Mouse (Mus musculus) kidney, adult 11 months (tissue): ENCODE data around the gene Chst3.
"Not testable (repeated sequence)": the region's sequence is repeated elsewhere in the genome, so short reads cannot be mapped to it uniquely, and the experiment has no call there.

Experiments
- DNase-seq: peaks from one replicate; pipeline ENCODE4 v3.0.0; 2022

Gene Chst3

GRCm38 (mm10) chr10:60218591-60219499 lies at the start of gene Chst3:
Gene Chst3, minus strand, starts transcription at chr10:60219260.
- peak; percentile 67 for DNase-seq

- DNase-seq: no peak
Observed at GRCm38 (mm10) chr10:60268738-60269137, 49.7 kb upstream of the Chst3 start.

- DNase-seq: peak; percentile 42
Observed at GRCm38 (mm10) chr10:60266842-60267401, 47.9 kb upstream of the Chst3 start.

GRCm38 (mm10) chr10:60265252-60265651 lies 46.2 kb upstream of the Chst3 start:
- DNase-seq: no peak

- no peak for DNase-seq
Observed at GRCm38 (mm10) chr10:60263351-60263750, 44.3 kb upstream of the Chst3 start.

GRCm38 (mm10) chr10:60262386-60262785 lies 43.3 kb upstream of the Chst3 start:
- DNase-seq: peak; percentile 84

- no peak for DNase-seq
Observed at GRCm38 (mm10) chr10:60261530-60261929, 42.5 kb upstream of the Chst3 start.

GRCm38 (mm10) chr10:60260557-60261294 lies 41.7 kb upstream of the Chst3 start:
- DNase-seq: no peak

- no peak for DNase-seq
Observed at GRCm38 (mm10) chr10:60257261-60257825, 38.3 kb upstream of the Chst3 start.

GRCm38 (mm10) chr10:60256088-60256487 lies 37.0 kb upstream of the Chst3 start:
- no peak for DNase-seq

- no peak for DNase-seq
Observed at GRCm38 (mm10) chr10:60252606-60253005, 33.5 kb upstream of the Chst3 start.

GRCm38 (mm10) chr10:60252187-60252586 lies 33.1 kb upstream of the Chst3 start:
- no peak for DNase-seq

- peak; percentile 78 for DNase-seq
Observed at GRCm38 (mm10) chr10:60250426-60250965, 31.4 kb upstream of the Chst3 start.

- DNase-seq: peak; percentile 52
Observed at GRCm38 (mm10) chr10:60248345-60248744, 29.3 kb upstream of the Chst3 start.

GRCm38 (mm10) chr10:60246519-60246918 lies 27.5 kb upstream of the Chst3 start:
- DNase-seq: no peak

GRCm38 (mm10) chr10:60245635-60246034 lies 26.6 kb upstream of the Chst3 start:
- no peak for DNase-seq

- peak; percentile 89 for DNase-seq
Observed at GRCm38 (mm10) chr10:60245041-60245440, 26.0 kb upstream of the Chst3 start.

GRCm38 (mm10) chr10:60243941-60244340 lies 24.9 kb upstream of the Chst3 start:
- DNase-seq: no peak

- no peak for DNase-seq
Observed at GRCm38 (mm10) chr10:60240416-60240815, 21.4 kb upstream of the Chst3 start.

- peak; percentile 60 for DNase-seq
Observed at GRCm38 (mm10) chr10:60237475-60238154, 18.6 kb upstream of the Chst3 start.

GRCm38 (mm10) chr10:60235876-60236275 lies 16.8 kb upstream of the Chst3 start:
- DNase-seq: not testable (repeated sequence)

GRCm38 (mm10) chr10:60234006-60234405 lies 14.9 kb upstream of the Chst3 start:
- DNase-seq: no peak
